Mouse (Mus musculus) CD4-positive, CD25-positive, alpha-beta regulatory T cell (primary cell): ENCODE results near the gene Ston1. TPM values are rescaled to one million over a fixed set of nuclear protein-coding genes. Genes with fewer than 3 reads are reported as not detected.

Source experiments
- polyA plus RNA-seq: library from polyadenylated mRNA; unstranded; fragments of 100-300 nt; shearing (Covaris generic); gene quantifications from one replicate; pipeline ENCODE4 v1.2.1, GENCODE M21; 2017

The Ston1 gene
- polyA plus RNA-seq: 1.6 TPM

GRCm38 (mm10) chr17:88597222-88598055 lies at the start of gene Ston1:
TSS of gene Ston1 (plus strand) at chr17:88597684.

GRCm38 (mm10) chr17:88668452-88668851 lies 71.0 kb downstream of the Ston1 start, which contains the start of gene Gtf2a1l:
TSS of gene Gtf2a1l (plus strand) at chr17:88668660.

Other genes starting within 250 kb of the Ston1 start
- gene Foxn2, start 157.0 kb upstream of the Ston1 start, polyA plus RNA-seq: 21.1 TPM
- gene Ppp1r21, start 67.6 kb upstream of the Ston1 start, polyA plus RNA-seq: 30.9 TPM
- gene Gtf2a1l, start 71.0 kb downstream of the Ston1 start, polyA plus RNA-seq: not detected
- 0.16 TPM for gene Lhcgr, start 194.3 kb downstream of the Ston1 start, polyA plus RNA-seq